Mouse (Mus musculus) T-cell, adult 2 months (primary cell): ENCODE measurements around the gene Clip4.

Source experiments
- DNase-seq: peaks from one replicate; pipeline ENCODE4 v3.0.0; 2022; ENCODE audit warnings: low spot score

Clip4 gene

DNA sequence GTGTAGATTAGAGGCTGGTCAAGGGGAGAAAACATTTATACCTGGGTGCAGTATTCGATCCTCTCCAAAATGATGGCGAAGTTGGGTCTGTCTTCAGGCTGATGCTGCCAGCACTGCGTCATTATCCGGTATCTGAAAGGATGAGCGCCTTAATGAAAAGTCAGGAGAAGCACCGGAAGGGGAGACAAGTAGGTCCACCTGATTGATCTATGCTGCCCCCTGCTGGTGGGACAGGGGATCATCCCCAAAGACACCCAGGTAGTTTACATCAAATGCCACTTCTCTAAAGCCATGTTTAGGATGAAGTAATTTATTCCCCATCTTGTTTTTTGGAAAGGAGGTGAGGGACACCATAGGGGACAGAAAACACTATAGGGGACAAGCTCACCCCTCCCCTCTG lies 105.8 kb downstream of the Clip4 start:
- DNase-seq, result peak; percentile 25

- no peak for DNase-seq
Measured at GRCm38 (mm10) chr17:71874795-71875194, 106.5 kb downstream of the Clip4 start.

DNA sequence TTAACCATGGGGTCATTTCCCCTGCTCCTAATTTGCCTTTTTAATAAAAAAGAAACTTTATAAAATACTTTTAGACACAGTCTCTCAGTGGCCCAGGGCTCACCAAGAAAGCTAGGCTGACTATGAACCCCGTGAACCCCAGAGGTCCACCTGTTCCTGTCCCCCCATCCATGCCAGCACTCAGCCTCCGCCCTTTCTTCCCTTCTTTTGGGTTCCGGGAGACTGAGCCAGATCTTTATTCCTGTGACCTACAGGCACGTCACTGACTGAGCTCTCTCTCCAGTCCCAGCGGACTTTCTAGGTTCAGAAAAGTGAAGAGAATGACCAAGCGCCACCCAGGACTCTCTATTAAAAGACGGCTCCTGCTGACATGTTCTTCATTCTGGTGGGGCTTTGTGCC lies 107.2 kb downstream of the Clip4 start:
- DNase-seq, result no peak

DNA sequence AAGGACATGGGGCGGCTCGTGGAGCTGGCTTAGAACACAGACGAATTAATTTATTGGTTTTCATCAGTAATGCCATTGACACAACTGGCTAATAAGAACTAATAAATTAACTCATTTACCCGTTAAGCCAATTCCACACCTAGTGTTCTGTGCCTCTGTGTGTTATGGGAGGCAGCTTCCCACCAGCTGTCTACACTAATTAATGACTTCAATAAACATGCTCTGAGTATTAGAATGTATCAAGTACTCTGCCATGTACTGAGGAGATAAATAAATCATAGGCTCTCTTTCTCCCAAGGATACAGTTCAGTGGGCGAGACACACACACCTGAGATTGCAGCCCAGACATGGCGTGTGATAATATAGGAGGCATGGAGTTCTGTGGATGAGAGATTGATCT lies 113.1 kb downstream of the Clip4 start:
- no peak for DNase-seq

DNA sequence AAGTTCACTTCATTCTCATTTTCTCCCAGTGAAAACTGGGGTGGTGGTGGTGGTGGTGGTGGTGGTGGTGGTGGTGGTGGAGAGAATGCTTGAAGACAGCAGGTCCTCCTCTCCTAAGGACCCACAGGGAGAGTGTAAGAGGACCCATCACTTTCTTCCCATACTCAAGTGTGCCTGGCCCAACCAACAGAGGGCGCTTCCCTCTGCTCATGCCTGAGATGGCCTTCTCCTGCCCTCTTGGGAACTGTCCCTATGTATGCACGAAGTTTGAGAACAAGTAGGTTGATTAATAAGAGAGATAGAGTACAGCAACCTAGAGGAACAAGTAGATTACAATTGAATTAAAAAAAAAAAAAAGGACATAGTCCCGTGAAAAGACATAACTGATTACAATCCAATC lies 140.8 kb downstream of the Clip4 start:
- DNase-seq, result no peak

DNA sequence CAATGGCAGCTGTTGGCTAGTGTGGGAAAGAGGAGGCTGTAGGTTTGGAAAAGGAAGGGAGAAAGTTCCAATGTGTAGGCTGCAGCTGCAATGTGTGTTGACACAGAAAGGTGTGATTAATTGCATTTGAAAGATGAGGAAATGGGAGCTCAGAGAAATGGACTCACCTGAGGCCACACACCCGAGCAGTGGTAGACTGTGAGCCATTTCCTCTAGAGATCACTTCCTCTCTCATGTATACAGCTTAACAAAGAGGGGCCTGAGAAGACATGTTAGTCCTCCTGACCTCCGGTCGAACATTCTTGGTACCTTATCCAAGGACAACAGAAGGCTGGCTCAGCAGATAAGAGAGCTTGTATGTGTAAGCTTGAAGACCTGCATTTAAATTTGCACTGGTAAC lies 144.9 kb downstream of the Clip4 start:
- DNase-seq, result no peak
